Mouse (Mus musculus) heart, postnatal 36 days (tissue): ENCODE data around the gene Lrrc4b. TPM values are rescaled to one million over a fixed set of nuclear protein-coding genes. Genes with fewer than 3 reads are reported as not detected.

Experiments used
- DNase-seq, 2 experiments: peaks; one replicate each; pipeline ENCODE4 v3.0.0; 2021 to 2022
- intact Hi-C: fragments of 180-260 bp; cut with DNase I; formaldehyde crosslinking; loops from one replicate; pipeline ENCODE4 v1.15.1; 2025
- total RNA-seq, 2 experiments: library from RNA; stranded (reverse); gene quantifications; 2 replicates each; pipeline ENCODE4 v1.2.3; 2021

The Lrrc4b gene
- total RNA-seq, 2 experiments from 2014 or later, result 20.5 to 21.6 TPM

- no peak for DNase-seq
- intact Hi-C loops, result loop anchor here (10.0 kb wide), 1 partner anchor 1148 kb away; the partner anchor contains the start of gene Zfp715
Measured at GRCm38 (mm10) chr7:44462218-44463055, 33.6 kb downstream of the Lrrc4b start.

- intact Hi-C loops, result loop anchor here (10.0 kb wide), 1 partner anchor 1148 kb away; the partner anchor contains the start of gene Zfp715
- no peak for DNase-seq
Measured at GRCm38 (mm10) chr7:44463056-44463425, 34.2 kb downstream of the Lrrc4b start.

- intact Hi-C loops, result loop anchor here (10.0 kb wide), 1 partner anchor 1149 kb away; the partner anchor contains the start of gene Zfp715
- no peak for DNase-seq
Measured at GRCm38 (mm10) chr7:44463556-44464225, 34.9 kb downstream of the Lrrc4b start.

- intact Hi-C loops, result loop anchor here (10.0 kb wide), 1 partner anchor 1150 kb away; the partner anchor contains the start of gene Zfp715
- no peak for DNase-seq
Measured at GRCm38 (mm10) chr7:44464511-44464910, 35.7 kb downstream of the Lrrc4b start.

GRCm38 (mm10) chr7:44465111-44465510 is 36.3 kb downstream of the Lrrc4b start, which contains the start of gene Aspdh:
Gene Aspdh (plus strand): TSS chr7:44465391.
- intact Hi-C loops, result loop anchor here (5.0 to 10.0 kb wide), 3 partner anchors 93 to 1150 kb away; partner anchors contain the start of gene Zfp715

GRCm38 (mm10) chr7:44466006-44466887 is 37.4 kb downstream of the Lrrc4b start:
- no peak for DNase-seq
- intact Hi-C loops, result loop anchor here (2.0 to 10.0 kb wide), 4 partner anchors 29 to 1151 kb away; partner anchors contain the start of gene Zfp715

More at GRCm38 (mm10) chr7:44465111-44465510, 36.3 kb downstream of the Lrrc4b start, which contains the start of gene Aspdh:
- no peak for DNase-seq

- no peak for DNase-seq
- intact Hi-C loops, result loop anchor here (2.0 to 10.0 kb wide), 4 partner anchors 28 to 1152 kb away; partner anchors contain the start of gene Zfp715
Measured at GRCm38 (mm10) chr7:44466888-44467311, 38.1 kb downstream of the Lrrc4b start.

- intact Hi-C loops, result loop anchor here (2.0 to 10.0 kb wide), 4 partner anchors 27 to 1153 kb away; partner anchors contain the start of gene Zfp715
- peak; percentile 88 to 92 for DNase-seq
Measured at GRCm38 (mm10) chr7:44467811-44468411, 39.1 kb downstream of the Lrrc4b start, which contains the start of gene Josd2. Gene Josd2 (plus strand): TSS chr7:44467980.

- intact Hi-C loops, result loop anchor here (5.0 to 10.0 kb wide), 3 partner anchors 96 to 1154 kb away; partner anchors contain the start of gene Zfp715
- DNase-seq, result no peak
Measured at GRCm38 (mm10) chr7:44468644-44469285, 39.9 kb downstream of the Lrrc4b start.

- DNase-seq, result no peak
- intact Hi-C loops, result loop anchor here (5.0 to 10.0 kb wide), 4 partner anchors 98 to 1155 kb away; partner anchors contain the start of genes 1700028J19Rik, 2410002F23Rik and Zfp715
Measured at GRCm38 (mm10) chr7:44469677-44470675, 41.2 kb downstream of the Lrrc4b start.

- intact Hi-C loops, result loop anchor here (5.0 kb wide), 1 partner anchor 224 kb away; the partner anchor contains the start of genes 1700028J19Rik and 2410002F23Rik
- no peak for DNase-seq
Measured at GRCm38 (mm10) chr7:44470696-44471612, 42.1 kb downstream of the Lrrc4b start.

GRCm38 (mm10) chr7:44471880-44472557 is 43.2 kb downstream of the Lrrc4b start:
- DNase-seq, result peak; percentile 60 to 68
- intact Hi-C loops, result loop anchor here (5.0 kb wide), 1 partner anchor 225 kb away; the partner anchor contains the start of genes 1700028J19Rik and 2410002F23Rik

GRCm38 (mm10) chr7:44472558-44472885 is 43.7 kb downstream of the Lrrc4b start:
- no peak for DNase-seq
- intact Hi-C loops, result loop anchor here (5.0 kb wide), 1 partner anchor 225 kb away; the partner anchor contains the start of genes 1700028J19Rik and 2410002F23Rik

GRCm38 (mm10) chr7:44472961-44473646 is 44.3 kb downstream of the Lrrc4b start:
- peak; percentile 66 to 74 for DNase-seq
- intact Hi-C loops, result loop anchor here (5.0 kb wide), 1 partner anchor 226 kb away; the partner anchor contains the start of genes 1700028J19Rik and 2410002F23Rik

- intact Hi-C loops, result loop anchor here (5.0 kb wide), 1 partner anchor 227 kb away; the partner anchor contains the start of genes 1700028J19Rik and 2410002F23Rik
- peak; percentile 60 to 68 for DNase-seq
Measured at GRCm38 (mm10) chr7:44474419-44474818, 45.6 kb downstream of the Lrrc4b start.
